Mouse (Mus musculus) erythroid progenitor cell, adult 5-6 weeks (primary cell): ENCODE results near the gene Cdca7l. TPM values are rescaled to one million over a fixed set of nuclear protein-coding genes. Genes with fewer than 3 reads are reported as not detected.

Experiments
- ATAC-seq: replicated peaks from 2 replicates; pipeline ENCODE4 v1.8.0; 2016; ENCODE audit warnings: moderate number of reproducible peaks, mild to moderate bottlenecking, moderate TSS enrichment, inconsistent platforms; ENCODE audit not compliant: poor library complexity, low FRiP score, severe bottlenecking
- total RNA-seq, 2 experiments: library from RNA; stranded (forward) in 1 of 2; stranded (reverse) in 1 of 2; fragments of 150-400 nt in 1 of 2; fragments of 186-747, 209-891 nt in 1 of 2; gene quantifications; 2 replicates each; pipeline versions ENCODE4 v1.2.3 to v1.2.4; 2015 to 2017; ENCODE audit warnings: low replicate concordance in 2 of 2

The Cdca7l gene
- total RNA-seq, 2 experiments from 2014 or later: 5.9 to 17.9 TPM

DNA sequence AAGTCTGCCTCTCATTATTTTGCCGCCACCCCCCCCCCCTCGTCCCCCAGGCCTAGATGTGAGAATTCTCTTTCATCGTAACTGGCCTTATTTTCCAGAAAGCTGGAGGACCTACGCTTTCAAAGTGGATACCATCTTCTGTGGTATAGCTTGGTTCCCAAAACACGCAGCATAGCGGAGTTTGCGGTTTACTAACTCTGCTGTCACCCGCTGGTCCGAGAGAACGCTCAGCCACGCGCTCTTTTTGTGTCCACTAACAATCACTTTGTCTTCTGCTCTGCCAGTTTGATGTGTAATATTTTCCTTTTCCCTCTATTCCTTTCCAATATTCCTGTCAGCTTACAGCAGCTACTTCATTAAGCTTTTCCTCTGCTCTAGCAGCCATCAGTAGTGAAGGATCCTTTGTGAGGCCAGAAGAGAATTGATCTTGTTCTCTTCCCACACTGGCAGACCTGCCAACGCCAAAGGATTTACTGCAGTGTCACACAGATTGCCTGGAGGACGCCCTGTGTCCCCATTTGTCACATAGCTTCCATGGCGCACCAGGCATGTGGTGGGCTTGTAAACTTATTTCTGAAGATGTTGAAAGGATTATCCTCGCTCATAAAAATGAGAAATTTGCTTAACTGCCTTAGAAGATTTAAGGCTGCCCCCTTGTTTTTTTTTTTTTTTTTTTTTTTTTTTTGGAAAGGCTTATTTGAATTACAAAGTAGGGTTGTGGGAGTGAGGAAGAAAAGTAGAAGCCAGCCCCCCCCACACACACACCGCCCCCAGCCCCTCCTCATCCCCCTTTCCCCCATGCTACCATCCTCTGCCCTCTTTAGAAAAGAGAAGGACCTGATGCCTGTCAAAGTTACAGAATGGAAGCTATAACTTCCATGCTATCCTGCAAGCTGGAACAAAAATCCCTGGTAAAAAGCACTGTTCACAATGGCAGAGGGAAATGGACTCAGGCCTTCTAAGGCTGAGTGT is 4.6 kb downstream of the Cdca7l start:
- no peak for ATAC-seq

DNA sequence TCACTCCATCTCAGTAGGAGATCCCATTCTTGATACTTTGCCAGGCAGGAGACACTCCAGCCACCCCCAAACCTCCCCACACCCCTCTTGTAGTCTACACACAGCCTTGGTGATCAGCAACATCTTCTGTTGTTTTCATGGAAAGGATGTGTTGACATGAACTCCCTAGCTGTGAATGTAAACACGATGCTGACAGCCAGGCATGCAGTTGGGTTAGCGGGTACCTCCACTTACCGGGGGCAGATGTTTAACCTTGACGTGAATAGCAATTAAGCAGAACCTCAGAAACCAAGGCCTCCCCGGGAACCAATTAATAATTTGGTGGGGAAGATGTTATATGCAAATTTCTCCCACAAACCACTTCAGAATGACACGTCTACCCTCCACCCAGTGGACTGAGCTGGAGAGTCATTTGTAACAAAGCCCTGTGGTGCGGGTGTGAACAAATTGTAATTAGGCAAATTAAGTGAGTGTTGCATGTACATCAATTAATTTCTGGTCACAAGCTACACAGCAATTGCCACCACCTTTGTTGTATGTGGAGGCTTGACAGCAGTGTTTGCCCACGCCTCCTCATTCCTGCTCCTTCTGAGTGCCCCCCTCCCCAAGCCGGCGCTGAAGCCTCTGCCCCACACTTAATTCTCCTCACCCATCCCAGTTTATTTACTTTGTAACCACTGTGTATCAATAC is 5.4 kb downstream of the Cdca7l start:
- ATAC-seq: no peak

DNA sequence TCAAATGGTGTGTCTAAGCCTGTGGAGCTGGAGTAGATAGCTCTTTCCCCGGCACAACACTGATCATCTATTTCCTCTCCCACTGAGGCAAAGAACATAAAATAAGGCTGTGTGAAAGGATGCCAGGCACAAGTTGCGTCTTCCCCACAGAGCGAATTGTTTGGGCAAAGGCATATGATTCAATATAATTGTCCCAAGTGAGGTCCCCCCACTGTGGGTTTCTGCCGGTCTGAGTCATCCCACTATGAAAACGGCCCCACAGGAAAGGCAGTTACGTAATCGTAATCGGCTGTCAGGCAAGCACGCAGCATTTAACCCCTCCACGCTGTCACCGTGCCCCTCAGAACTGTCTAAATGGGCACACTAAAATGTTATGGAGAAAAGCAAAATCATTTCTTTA is 6.0 kb downstream of the Cdca7l start:
- ATAC-seq: no peak

DNA sequence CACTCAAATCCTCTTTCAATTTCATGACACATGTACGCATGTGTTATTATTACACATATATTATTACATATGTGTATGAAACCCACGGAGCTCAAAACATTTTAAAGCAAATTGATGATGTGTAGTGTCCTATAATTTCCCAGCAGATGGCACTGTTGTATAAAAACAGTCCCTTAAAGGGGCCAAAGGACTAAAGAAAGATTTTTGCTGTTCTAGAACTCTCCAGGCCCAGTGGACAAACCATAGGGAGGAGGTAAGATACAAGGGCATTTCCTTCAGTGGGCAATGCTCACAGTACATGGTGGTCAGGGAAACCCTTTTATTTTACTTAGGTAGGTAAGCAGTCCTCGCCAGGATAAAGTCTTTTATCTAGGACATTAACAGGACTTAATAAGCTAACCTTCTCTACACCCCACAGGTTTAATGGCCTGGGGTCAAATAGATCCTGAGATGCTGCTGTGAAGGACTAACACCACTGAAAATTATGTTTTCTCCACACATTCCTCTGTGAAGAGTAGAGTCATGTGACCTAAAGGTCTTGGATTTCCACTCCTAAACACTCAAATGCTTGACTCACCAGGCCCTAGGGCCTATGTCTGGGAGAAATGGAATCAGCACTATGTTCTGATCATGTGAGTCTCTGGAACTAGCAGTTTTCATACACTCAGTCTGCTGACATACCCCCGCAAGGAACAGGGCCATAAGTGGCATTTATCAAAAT is 16.2 kb downstream of the Cdca7l start:
- ATAC-seq: no peak; the same call in 1 of the 2 replicates

DNA sequence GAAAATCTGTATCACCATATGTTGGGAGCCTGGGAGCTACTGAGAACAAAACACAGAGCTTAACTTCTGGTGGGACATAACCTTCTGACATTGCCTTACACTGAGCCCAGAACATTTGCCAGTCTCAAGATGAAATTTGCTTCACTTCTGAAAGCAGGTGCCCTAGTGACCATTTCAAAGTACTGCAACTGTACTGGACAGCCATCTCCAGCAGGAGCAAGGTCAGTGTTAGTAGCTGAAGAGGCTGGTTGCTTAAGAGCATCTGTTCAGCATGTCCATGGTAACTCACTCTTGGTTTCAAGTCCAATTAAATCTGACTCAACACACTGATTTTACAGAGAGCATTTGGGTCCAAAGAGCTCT is 16.8 kb downstream of the Cdca7l start:
- peak; percentile 41; the same call in 1 of the 2 replicates for ATAC-seq

DNA sequence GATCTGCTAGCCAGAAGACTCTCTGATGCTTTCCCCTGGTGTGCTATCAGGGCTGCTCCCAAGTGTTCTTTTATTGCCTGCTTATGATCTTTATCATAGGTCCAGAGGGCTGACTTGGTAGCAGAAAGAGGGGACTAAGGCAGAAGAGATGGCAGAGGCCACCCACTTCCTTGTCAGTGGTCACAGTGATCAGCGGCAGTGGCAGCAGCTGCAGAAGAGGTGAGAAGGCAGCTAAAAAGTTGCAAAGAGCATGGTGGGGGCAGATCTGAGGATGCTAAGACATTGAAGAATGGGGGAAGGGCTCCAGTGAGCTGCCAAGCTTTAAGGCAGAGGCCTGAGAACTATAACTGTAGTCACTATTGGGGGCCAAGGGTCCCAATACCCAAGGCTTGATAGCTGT is 17.3 kb downstream of the Cdca7l start:
- no peak for ATAC-seq

DNA sequence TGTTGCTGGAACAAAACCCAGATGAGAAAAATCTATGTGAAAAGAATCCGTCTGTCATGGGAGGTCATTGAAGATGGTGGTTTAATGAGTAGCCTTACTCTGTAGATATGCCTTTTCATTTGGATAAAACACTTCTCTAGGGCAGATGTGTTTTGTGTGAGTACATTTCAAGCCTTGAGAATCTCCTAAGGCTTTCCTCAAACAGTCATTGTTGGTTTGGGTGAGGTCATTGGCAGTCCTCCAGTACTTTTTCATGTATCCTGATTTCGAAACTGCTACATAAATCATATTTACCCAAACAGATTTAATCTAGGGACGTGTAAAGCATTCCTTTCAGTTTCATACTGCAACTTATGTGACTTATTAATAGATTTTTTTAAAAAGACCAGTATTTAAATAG is 24.3 kb downstream of the Cdca7l start:
- no peak for ATAC-seq

- no peak for ATAC-seq
These were observed 27.4 kb downstream of the Cdca7l start for GRCm38 (mm10) chr12:117831351-117831961.

DNA sequence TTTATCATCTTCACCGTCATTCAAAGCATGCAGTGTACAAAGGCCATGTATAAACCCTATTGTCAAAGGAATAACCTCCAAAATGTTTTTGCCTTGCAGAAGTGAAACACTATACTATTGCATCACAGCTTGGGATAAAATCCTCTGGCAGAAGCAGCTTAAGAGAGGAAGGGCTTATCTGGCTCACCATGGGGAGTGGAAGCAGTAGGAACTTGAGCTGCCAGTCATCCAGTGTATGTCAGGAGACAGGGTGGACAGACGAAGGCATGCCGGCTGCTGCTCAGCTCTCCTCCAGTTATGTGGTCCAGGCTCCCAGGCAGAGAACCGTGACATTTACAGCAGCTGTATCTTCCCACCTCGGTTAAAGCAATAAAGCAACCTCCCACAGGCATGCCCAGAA is 28.1 kb downstream of the Cdca7l start:
- no peak for ATAC-seq

GRCm38 (mm10) chr12:117834652-117835051 is 30.6 kb downstream of the Cdca7l start:
- no peak for ATAC-seq

DNA sequence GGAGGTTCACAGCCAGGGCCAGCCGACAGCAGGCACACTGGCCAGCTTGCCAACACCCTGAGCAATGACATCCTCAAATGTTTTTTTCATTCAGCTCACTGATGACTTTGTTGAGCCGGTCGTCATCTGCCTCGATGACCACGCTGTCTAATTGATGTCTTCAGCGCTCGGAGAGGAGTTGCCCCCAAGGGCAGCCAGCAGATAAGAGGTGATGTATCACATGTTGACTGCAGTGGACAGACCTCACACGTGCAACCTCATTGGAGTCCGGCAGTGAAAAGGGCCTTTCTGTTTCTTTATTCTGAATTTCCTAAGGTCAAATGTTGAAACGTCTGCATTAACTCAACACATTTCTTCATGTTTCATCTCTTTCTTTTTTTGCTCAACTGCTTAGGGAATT is 31.3 kb downstream of the Cdca7l start:
- ATAC-seq: no peak

DNA sequence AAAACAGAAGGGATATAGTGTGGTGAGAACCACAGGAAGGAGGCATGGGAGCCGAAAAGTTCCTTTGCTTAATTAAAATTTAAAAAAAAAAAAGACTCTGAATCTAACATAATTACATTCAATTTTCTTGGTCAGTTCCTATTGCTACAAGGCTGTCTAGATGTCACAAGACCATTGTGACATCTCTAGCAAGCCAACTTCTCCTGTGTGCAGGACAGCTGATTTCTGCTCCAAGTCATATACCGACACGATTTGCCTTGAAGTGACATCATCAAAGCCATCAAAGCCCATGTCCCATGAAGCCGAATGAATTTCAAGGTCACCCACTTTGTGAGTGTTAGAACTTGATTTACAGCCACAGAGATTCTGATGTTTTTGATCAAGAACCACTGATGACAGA is 33.3 kb downstream of the Cdca7l start:
- ATAC-seq: no peak

- ATAC-seq: no peak
These were observed 36.6 kb downstream of the Cdca7l start for GRCm38 (mm10) chr12:117840705-117841104.

- no peak for ATAC-seq
These were observed 38.6 kb downstream of the Cdca7l start for GRCm38 (mm10) chr12:117842676-117843075.

DNA sequence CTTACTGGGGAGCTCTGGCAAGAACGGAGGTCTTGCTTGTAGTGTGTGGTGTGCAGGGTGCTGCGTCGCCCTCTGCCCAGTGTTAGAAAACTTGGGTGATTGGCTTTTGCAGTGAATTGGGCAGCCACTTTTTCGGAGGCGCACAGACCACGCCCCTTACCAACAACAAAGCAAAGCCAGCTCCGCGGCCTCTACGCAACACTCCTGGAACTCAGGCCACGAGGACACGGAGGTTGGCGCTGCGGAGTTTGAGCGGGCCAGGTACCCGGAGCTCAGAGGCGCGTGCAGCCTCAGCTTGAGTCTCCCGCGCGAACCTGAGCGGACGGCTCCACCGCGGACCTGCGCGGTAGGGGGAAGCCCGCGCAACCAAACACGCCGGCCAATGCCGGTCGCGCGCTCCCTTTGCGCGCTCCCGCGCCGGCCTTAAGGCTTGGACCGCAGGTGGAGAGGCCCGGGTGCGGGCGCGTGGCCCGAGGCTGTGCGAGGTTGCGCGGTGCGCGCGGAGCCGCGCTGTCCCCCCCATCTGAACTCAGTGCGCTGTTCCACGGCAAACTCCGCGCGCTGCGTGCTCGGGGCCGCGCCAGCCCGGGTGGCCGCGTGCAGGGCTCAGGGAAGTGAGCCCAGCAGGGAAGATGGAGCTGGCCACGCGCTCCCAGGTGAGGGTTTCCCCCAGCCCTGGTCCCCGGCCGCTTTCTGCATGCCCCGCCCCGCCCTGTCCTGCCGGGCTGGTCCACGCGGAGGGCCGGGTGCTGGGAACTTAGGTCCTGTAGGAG is 39.4 kb downstream of the Cdca7l start:
- ATAC-seq: peak; percentile 78

- ATAC-seq: no peak
These were observed 40.0 kb downstream of the Cdca7l start for GRCm38 (mm10) chr12:117844075-117844408.

- no peak for ATAC-seq
These were observed 40.8 kb downstream of the Cdca7l start for GRCm38 (mm10) chr12:117844917-117845316.

DNA sequence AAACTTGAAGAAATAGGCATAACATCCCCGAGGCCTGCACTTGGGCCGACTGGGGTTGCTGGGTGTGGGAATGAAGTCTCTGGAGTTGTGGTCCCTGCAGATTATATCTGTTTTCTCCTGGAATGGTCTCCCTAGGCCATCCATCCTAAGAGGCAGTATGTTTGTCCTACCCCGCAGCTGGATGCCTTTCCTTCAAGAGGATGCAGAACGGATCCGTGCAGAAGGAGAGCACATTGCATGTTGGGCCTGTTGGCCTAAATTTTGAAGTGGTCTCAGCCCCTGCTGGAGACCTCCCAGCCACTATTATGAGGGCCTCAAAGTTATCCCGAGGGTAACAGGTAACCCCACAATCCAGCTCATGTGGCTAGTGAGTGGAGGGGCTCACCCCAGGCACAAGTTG is 44.5 kb downstream of the Cdca7l start:
- ATAC-seq: no peak

DNA sequence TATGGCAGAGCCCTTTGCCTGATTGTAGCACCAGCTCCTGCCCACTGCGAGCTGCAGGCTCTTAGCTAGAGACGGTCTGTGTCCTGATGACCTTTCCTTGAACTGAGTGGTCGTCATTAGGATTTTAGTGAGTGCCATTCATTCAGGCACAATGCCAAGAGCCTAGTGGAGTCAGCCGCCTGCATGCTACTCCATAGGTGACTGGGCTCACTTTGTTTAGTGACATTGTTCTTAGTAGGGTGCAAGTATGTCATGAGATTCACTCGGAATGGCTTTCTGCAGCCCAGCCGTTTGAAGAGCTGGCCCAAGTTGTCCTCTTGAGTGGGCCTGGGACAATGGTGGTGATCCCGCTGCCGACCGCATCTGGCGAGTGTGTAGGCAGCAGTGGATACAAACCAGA is 46.4 kb downstream of the Cdca7l start:
- no peak for ATAC-seq
